Mouse (Mus musculus): ENCODE data around the gene Hbs1l. TPM values are rescaled to one million over a fixed set of nuclear protein-coding genes. Genes with fewer than 3 reads are reported as not detected.

The Hbs1l gene
- polyA plus RNA-seq, 1 experiment, result 43.7 TPM

- no peak for TF ChIP-seq CTCF (IDR thresholded peaks at IDR 0.05; ENCODE audit: borderline replicate concordance, insufficient read depth, low read depth, low read length)
- no peak for TF ChIP-seq POLR2A (IDR thresholded peaks at IDR 0.05; ENCODE audit: borderline replicate concordance, insufficient read depth, low read length)
- H3K27ac ChIP-seq (ENCODE audit: insufficient read depth, low read length), result no peak overlapping the region
- no peaks in the 10 kb centered on the region for H3K27me3 ChIP-seq (ENCODE audit: control insufficient read depth, insufficient read depth, low read length)
- H3K4me1 ChIP-seq (ENCODE audit: control insufficient read depth, insufficient read depth, low read length), result no peaks in the 10 kb centered on the region; the same call in 1 of the 2 replicates
- no peak for DNase-seq
- 54% methylated on average over 5 of the region's 5 CpGs for WGBS
- no peak overlapping the region for H3K4me3 ChIP-seq (replicated peaks; ENCODE audit: insufficient read depth, low read depth, low read length)
Measured at GRCm38 (mm10) chr10:21353890-21354289, 58.1 kb downstream of the Hbs1l start.

GRCm38 (mm10) chr10:21354506-21354905, 58.7 kb downstream of the Hbs1l start:
- no peak overlapping the region for H3K4me3 ChIP-seq (replicated peaks; ENCODE audit: insufficient read depth, low read depth, low read length)
- no peaks in the 10 kb centered on the region for H3K27me3 ChIP-seq (ENCODE audit: control insufficient read depth, insufficient read depth, low read length)
- no peaks in the 10 kb centered on the region; the same call in 1 of the 2 replicates for H3K4me1 ChIP-seq (ENCODE audit: control insufficient read depth, insufficient read depth, low read length)
- no peak for TF ChIP-seq POLR2A (IDR thresholded peaks at IDR 0.05; ENCODE audit: borderline replicate concordance, insufficient read depth, low read length)
- no peak for TF ChIP-seq CTCF (IDR thresholded peaks at IDR 0.05; ENCODE audit: borderline replicate concordance, insufficient read depth, low read depth, low read length)
- no peak overlapping the region for H3K27ac ChIP-seq (ENCODE audit: insufficient read depth, low read length)
- 95% methylated on average over 7 of the region's 7 CpGs for WGBS
- no peak for DNase-seq

DNA sequence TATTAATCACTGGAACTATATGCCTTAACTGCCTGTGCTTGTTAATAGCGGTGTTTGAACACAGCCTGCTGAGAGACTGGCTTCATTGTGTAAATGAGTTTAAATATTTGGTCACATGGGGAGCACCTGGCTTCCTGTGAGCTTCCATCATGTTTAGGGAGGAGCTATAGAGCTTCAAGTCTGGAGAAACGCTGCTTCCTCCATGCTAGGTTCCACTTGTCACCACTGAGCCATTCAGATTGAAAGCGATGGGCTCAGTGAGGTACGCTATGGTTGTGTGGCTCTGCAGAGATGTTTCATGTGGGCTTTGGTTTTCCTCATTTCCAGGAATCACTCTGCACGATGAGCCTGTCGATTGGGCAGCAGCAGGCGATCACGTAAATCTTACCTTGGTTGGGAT, 62.2 kb downstream of the Hbs1l start:
- 89% methylated on average over 8 of the region's 8 CpGs for WGBS
- no peak overlapping the region for H3K4me3 ChIP-seq (replicated peaks; ENCODE audit: insufficient read depth, low read depth, low read length)
- TF ChIP-seq POLR2A (IDR thresholded peaks at IDR 0.05; ENCODE audit: borderline replicate concordance, insufficient read depth, low read length) (no peak), CTCF (IDR thresholded peaks at IDR 0.05; ENCODE audit: borderline replicate concordance, insufficient read depth, low read depth, low read length) (no peak)
- no peak for DNase-seq
- H3K27me3 ChIP-seq (ENCODE audit: control insufficient read depth, insufficient read depth, low read length), result no peaks in the 10 kb centered on the region
- H3K4me1 ChIP-seq (ENCODE audit: control insufficient read depth, insufficient read depth, low read length), result no peaks in the 10 kb centered on the region
- no peak overlapping the region for H3K27ac ChIP-seq (ENCODE audit: insufficient read depth, low read length)

DNA sequence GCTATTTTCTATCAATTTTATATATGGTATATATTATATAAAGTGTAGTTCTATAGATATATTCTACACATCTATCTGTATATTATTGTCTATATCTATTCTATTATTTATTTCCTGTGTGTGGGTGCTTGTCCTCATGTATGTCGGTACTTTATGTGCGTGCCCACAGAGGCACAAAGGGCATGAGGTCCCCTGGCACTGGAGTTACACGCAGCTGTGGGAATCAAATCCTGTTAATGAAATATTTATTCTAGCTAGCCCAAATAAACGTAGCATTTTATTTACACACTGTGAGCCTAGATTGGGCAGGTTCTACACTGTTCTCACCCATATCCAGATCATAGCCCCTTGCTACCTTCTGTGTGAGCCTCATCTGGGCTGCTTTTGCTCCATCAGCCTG, 63.3 kb downstream of the Hbs1l start:
- 91% methylated on average over 4 of the region's 4 CpGs for WGBS
- DNase-seq, result no peak
- Histone ChIP-seq H3K4me1 (ENCODE audit: control insufficient read depth, insufficient read depth, low read length) (no peaks in the 10 kb centered on the region), H3K4me3 (replicated peaks; ENCODE audit: insufficient read depth, low read depth, low read length) (no peak overlapping the region), H3K27ac (ENCODE audit: insufficient read depth, low read length) (no peak overlapping the region), H3K27me3 (ENCODE audit: control insufficient read depth, insufficient read depth, low read length) (no peaks in the 10 kb centered on the region)
- no peak for TF ChIP-seq POLR2A (IDR thresholded peaks at IDR 0.05; ENCODE audit: borderline replicate concordance, insufficient read depth, low read length)
- no peak for TF ChIP-seq CTCF (IDR thresholded peaks at IDR 0.05; ENCODE audit: borderline replicate concordance, insufficient read depth, low read depth, low read length)

DNA sequence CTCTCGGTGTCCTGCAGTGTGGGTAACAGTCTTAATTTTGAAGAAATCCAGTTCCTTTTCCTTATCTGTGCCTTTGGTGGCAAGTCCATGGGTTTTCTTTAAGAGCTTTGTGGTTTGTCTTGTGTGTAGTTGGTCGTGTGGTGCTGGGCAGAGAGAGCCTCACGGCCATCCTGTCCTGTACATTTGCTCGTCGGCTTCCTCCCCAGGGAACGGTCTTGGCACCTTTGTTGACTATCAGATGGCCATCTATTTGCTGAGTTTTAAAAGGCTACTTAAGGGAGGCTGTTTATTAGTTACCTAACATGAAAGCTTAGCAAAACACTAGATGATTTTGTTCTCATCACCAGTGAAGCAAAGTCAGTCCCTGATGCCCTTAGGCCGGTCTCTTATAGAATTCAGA, 66.1 kb downstream of the Hbs1l start:
- WGBS, result 45% methylated on average over 7 of the region's 7 CpGs
- Histone ChIP-seq H3K27ac (ENCODE audit: insufficient read depth, low read length) (no peak overlapping the region), H3K4me1 (ENCODE audit: control insufficient read depth, insufficient read depth, low read length) (no peaks in the 10 kb centered on the region), H3K27me3 (ENCODE audit: control insufficient read depth, insufficient read depth, low read length) (no peaks in the 10 kb centered on the region), H3K4me3 (replicated peaks; ENCODE audit: insufficient read depth, low read depth, low read length) (no peak overlapping the region)
- no peak for DNase-seq
- TF ChIP-seq CTCF (IDR thresholded peaks at IDR 0.05; ENCODE audit: borderline replicate concordance, insufficient read depth, low read depth, low read length) (no peak), POLR2A (IDR thresholded peaks at IDR 0.05; ENCODE audit: borderline replicate concordance, insufficient read depth, low read length) (no peak)

GRCm38 (mm10) chr10:21363297-21363696, 67.5 kb downstream of the Hbs1l start:
- DNase-seq, result no peak
- TF ChIP-seq POLR2A (IDR thresholded peaks at IDR 0.05; ENCODE audit: borderline replicate concordance, insufficient read depth, low read length) (no peak), CTCF (IDR thresholded peaks at IDR 0.05; ENCODE audit: borderline replicate concordance, insufficient read depth, low read depth, low read length) (no peak)
- Histone ChIP-seq H3K4me1 (ENCODE audit: control insufficient read depth, insufficient read depth, low read length) (no peaks in the 10 kb centered on the region), H3K4me3 (replicated peaks; ENCODE audit: insufficient read depth, low read depth, low read length) (no peak overlapping the region), H3K27me3 (ENCODE audit: control insufficient read depth, insufficient read depth, low read length) (no peaks in the 10 kb centered on the region), H3K27ac (ENCODE audit: insufficient read depth, low read length) (no peak overlapping the region)
- WGBS, result 94% methylated on average over 4 of the region's 4 CpGs

GRCm38 (mm10) chr10:21364946-21365345, 69.2 kb downstream of the Hbs1l start:
- no peak overlapping the region for H3K4me3 ChIP-seq (replicated peaks; ENCODE audit: insufficient read depth, low read depth, low read length)
- no peak for DNase-seq
- no peak overlapping the region for H3K27ac ChIP-seq (ENCODE audit: insufficient read depth, low read length)
- 96% methylated on average over 7 of the region's 7 CpGs for WGBS
- H3K4me1 ChIP-seq (ENCODE audit: control insufficient read depth, insufficient read depth, low read length), result no peaks in the 10 kb centered on the region
- H3K27me3 ChIP-seq (ENCODE audit: control insufficient read depth, insufficient read depth, low read length), result no peaks in the 10 kb centered on the region
- TF ChIP-seq CTCF (IDR thresholded peaks at IDR 0.05; ENCODE audit: borderline replicate concordance, insufficient read depth, low read depth, low read length) (no peak), POLR2A (IDR thresholded peaks at IDR 0.05; ENCODE audit: borderline replicate concordance, insufficient read depth, low read length) (no peak)

DNA sequence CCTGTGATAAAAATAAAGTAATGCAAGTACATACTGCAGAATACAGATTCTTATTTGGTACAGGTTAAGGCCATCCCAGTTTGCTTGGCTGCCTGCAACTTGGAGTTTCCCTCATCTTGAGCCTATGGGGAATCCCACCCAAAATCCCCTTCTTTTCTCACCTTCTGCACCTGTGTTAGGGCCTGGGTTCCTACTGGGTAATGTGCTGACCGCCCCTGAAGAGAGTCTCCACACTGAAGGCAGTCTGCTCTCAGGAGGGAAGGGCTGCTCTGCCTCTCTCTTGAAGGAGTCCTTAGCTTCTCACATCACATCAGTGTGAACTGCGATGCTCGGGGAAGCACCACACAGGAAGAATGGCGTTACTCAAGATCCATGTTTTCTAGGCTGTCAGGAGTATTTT, 70.1 kb downstream of the Hbs1l start:
- 90% methylated on average over 4 of the region's 4 CpGs for WGBS
- H3K27me3 ChIP-seq (ENCODE audit: control insufficient read depth, insufficient read depth, low read length), result no peaks in the 10 kb centered on the region
- H3K27ac ChIP-seq (ENCODE audit: insufficient read depth, low read length), result no peak overlapping the region
- DNase-seq, result no peak
- H3K4me1 ChIP-seq (ENCODE audit: control insufficient read depth, insufficient read depth, low read length), result no peaks in the 10 kb centered on the region
- H3K4me3 ChIP-seq (replicated peaks; ENCODE audit: insufficient read depth, low read depth, low read length), result no peak overlapping the region
- TF ChIP-seq CTCF (IDR thresholded peaks at IDR 0.05; ENCODE audit: borderline replicate concordance, insufficient read depth, low read depth, low read length) (no peak), POLR2A (IDR thresholded peaks at IDR 0.05; ENCODE audit: borderline replicate concordance, insufficient read depth, low read length) (no peak)
